Mouse (Mus musculus) cerebellum, adult 2 months (tissue): Measurements from ENCODE around the gene Arhgap31.

Experiments
- CTCF ChIP-seq: fragments of 200-500 bp; IDR thresholded peaks from 2 replicates; pipeline ENCODE4 v1.5.1; 2011; ENCODE audit warnings: low read depth, mild to moderate bottlenecking, control low read depth, low read length, moderate library complexity, borderline replicate concordance; ENCODE audit not compliant: insufficient read depth
- POLR2A ChIP-seq: fragments of 200-500 bp; IDR thresholded peaks from 2 replicates; pipeline ENCODE4 v1.6.1; 2011; ENCODE audit warnings: low read length, control low read depth, borderline replicate concordance; ENCODE audit not compliant: insufficient read depth

GRCm38 (mm10) chr16:38676647-38677046 is 36.4 kb downstream of the Arhgap31 start:
- no peak for TF ChIP-seq POLR2A
- no peak for TF ChIP-seq CTCF
